Mouse (Mus musculus) hindbrain, embryonic 14.5 days (tissue): Measurements from ENCODE around the gene Herc3. TPM values are rescaled to one million over a fixed set of nuclear protein-coding genes. Genes with fewer than 3 reads are reported as not detected.

Source experiments
- ATAC-seq: fragments of 200-750 bp; cut with Nextera tagmentation; 2 replicates; pipeline ENCODE4 v1.8.0; 2017; ENCODE audit warnings: moderate number of reproducible peaks, mild to moderate bottlenecking, moderate TSS enrichment, moderate library complexity; ENCODE audit not compliant: low FRiP score
- DNase-seq: peaks from one replicate; pipeline ENCODE4 v3.0.0-alpha.2; 2015; ENCODE audit warnings: low spot score
- H3K27ac ChIP-seq: fragments of 300-500 bp; sonication (generic); 2 replicates; pipeline ENCODE4 v1.5.1; 2014; ENCODE audit warnings: mild to moderate bottlenecking, moderate library complexity
- H3K27me3 ChIP-seq: fragments of 300-500 bp; sonication (generic); 2 replicates; pipeline ENCODE4 v1.6.1; 2014; ENCODE audit warnings: mild to moderate bottlenecking, low read length, mixed read lengths; ENCODE audit not compliant: control insufficient read depth, insufficient read depth
- H3K36me3 ChIP-seq: fragments of 300-500 bp; sonication (generic); replicated peaks from 2 replicates; pipeline ENCODE4 v1.6.1; 2014; ENCODE audit not compliant: control insufficient read depth, insufficient read depth
- H3K4me1 ChIP-seq: fragments of 300-500 bp; sonication (generic); replicated peaks from 2 replicates; pipeline ENCODE4 v1.6.1; 2014; ENCODE audit warnings: antibody characterized with exemption, low read length, mixed read lengths; ENCODE audit not compliant: control insufficient read depth, insufficient read depth
- H3K4me2 ChIP-seq: fragments of 300-500 bp; sonication (generic); replicated peaks from 2 replicates; pipeline ENCODE4 v1.6.1; 2014; ENCODE audit warnings: mild to moderate bottlenecking, moderate library complexity
- H3K4me3 ChIP-seq: fragments of 300-500 bp; sonication (generic); replicated peaks from 2 replicates; pipeline ENCODE4 v1.5.1; 2014; ENCODE audit warnings: mild to moderate bottlenecking, low read length
- H3K9ac ChIP-seq: fragments of 300-500 bp; sonication (generic); 2 replicates; pipeline ENCODE4 v1.6.1; 2014
- H3K9me3 ChIP-seq: fragments of 300-500 bp; sonication (generic); 2 replicates; pipeline ENCODE4 v1.6.1; 2016; ENCODE audit warnings: low read length; ENCODE audit not compliant: control insufficient read depth
- WGBS: fragments of 180-500 bp; shearing (Covaris S2); extraction: QIAGEN DNeasy Blood & Tissue Kit; methylation state at CpG from one replicate; pipeline ENCODE4 v1.1.7; 2014; 5-methylcytosine and 5-hydroxymethylcytosine counted together
- polyA plus RNA-seq: library from polyadenylated mRNA; unstranded; fragments of >200 nt; fragmentation: Nextera tagmentation; extraction: Ambion mirVana; gene quantifications from 2 replicates; pipeline ENCODE4 v1.2.1, GENCODE M21; 2014

The Herc3 gene
- polyA plus RNA-seq, 1 experiment from 2014 or later, result 33.7 TPM

DNA sequence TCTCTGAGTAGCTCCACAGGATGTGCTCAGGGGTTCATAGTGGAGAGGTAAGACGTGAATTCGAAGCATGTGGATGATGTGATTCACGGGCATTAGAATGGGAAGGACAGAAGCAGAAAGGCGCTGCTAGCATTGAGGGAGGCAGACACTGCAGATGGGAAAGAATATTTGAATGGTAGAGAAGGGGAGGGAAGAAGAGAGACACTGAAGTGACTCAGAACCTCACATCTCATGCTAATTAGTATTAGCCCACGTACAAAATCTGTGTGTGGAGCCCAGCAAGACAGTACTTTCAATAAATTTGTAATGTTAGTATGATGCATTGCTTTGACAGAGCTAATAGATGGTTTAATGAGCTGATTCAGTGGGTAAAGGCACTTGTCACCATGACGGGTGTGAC, 89.5 kb downstream of the Herc3 start:
- Histone ChIP-seq H3K4me3 (no peak overlapping the region), H3K36me3 (peaks cover 6% of the 10 kb centered on the region; the same call in 1 of the 2 replicates), H3K27ac (no peak overlapping the region), H3K9ac (no peak overlapping the region), H3K27me3 (no peaks in the 10 kb centered on the region), H3K9me3 (no peaks in the 10 kb centered on the region), H3K4me1 (no peaks in the 10 kb centered on the region), H3K4me2 (no peak overlapping the region)
- no peak for ATAC-seq
- WGBS, result 84% methylated on average over 6 of the region's 6 CpGs
- DNase-seq, result no peak

DNA sequence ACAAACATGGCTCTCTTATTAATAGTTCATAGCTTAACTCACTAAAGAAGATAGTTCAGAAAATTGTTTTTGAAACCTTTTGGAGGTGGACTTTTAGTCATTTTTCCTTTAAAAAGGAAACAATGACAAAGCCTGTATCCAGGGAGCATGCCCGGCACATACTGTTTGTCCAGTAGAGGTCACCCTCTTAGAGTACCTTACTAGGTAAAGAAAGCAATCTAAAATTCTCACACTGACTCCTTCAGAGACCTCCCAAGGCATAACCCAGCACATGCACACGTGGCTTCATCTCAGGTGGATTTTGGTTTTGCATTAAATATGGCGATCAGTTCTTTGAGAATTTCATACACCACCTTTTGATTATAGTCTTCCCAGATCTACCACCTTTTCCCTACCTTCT, 90.4 kb downstream of the Herc3 start:
- DNase-seq, result no peak
- Histone ChIP-seq H3K27me3 (no peaks in the 10 kb centered on the region), H3K9ac (no peak overlapping the region), H3K4me2 (no peak overlapping the region), H3K36me3 (peaks cover 1% of the 10 kb centered on the region; the same call in 1 of the 2 replicates), H3K4me1 (no peaks in the 10 kb centered on the region), H3K27ac (no peak overlapping the region), H3K9me3 (no peaks in the 10 kb centered on the region), H3K4me3 (no peak overlapping the region)
- 42% methylated on average over 3 of the region's 3 CpGs for WGBS
- ATAC-seq, result peak; percentile 59; the same call in 1 of the 2 replicates

DNA sequence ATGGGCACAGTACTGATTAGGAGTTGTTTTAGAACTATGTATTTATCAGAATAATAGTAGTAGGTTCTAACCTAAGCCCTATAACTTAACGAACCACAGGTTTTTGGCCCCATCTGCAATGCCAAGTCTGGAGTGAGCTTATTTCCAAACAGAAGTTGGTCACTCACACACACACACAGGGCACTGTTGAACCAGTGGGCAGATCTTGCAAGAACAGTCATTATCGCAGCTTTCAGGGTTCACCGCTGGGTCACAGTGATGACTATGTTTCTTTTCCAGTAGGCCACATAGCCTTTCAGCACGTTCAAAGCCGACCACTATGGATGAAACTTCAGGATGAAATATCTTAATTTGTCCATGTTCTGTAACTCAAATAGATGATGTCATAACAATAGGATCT, 91.2 kb downstream of the Herc3 start:
- Histone ChIP-seq H3K4me3 (no peak overlapping the region), H3K4me2 (no peak overlapping the region), H3K27ac (no peak overlapping the region), H3K27me3 (no peaks in the 10 kb centered on the region), H3K36me3 (no peaks in the 10 kb centered on the region; the same call in 1 of the 2 replicates), H3K9me3 (no peaks in the 10 kb centered on the region), H3K4me1 (no peaks in the 10 kb centered on the region), H3K9ac (no peak overlapping the region)
- DNase-seq (no peak), ATAC-seq (no peak)
- 89% methylated on average over 5 of the region's 5 CpGs for WGBS

DNA sequence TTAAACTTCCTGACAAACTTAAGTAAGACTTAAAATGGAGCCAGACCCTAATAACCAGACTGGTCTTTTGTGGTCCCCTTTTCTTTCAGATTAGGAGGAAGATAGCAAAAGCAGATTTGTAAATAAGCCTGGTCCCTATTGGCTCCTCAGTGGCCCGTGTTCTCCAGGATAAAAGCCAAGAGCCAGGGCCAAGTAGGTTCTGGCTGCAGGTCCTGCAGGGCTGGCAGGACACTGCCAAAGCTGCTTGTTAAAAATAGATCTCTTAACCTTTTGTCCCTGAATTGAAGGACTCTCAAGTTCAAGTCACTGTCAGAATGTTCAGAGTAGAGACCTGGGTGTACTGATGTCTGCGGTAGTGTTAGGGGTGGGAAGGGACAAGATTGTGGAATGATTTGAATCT, 96.6 kb downstream of the Herc3 start:
- H3K36me3 ChIP-seq, result no peaks in the 10 kb centered on the region
- no peak overlapping the region for H3K27ac ChIP-seq
- no peaks in the 10 kb centered on the region for H3K9me3 ChIP-seq
- peaks cover 10% of the 10 kb centered on the region for H3K4me1 ChIP-seq
- no peak for ATAC-seq
- H3K9ac ChIP-seq, result no peak overlapping the region
- WGBS, result 73% methylated on average over 2 of the region's 2 CpGs
- H3K4me2 ChIP-seq, result no peak overlapping the region
- no peak overlapping the region for H3K4me3 ChIP-seq
- no peaks in the 10 kb centered on the region for H3K27me3 ChIP-seq
- no peak for DNase-seq

DNA sequence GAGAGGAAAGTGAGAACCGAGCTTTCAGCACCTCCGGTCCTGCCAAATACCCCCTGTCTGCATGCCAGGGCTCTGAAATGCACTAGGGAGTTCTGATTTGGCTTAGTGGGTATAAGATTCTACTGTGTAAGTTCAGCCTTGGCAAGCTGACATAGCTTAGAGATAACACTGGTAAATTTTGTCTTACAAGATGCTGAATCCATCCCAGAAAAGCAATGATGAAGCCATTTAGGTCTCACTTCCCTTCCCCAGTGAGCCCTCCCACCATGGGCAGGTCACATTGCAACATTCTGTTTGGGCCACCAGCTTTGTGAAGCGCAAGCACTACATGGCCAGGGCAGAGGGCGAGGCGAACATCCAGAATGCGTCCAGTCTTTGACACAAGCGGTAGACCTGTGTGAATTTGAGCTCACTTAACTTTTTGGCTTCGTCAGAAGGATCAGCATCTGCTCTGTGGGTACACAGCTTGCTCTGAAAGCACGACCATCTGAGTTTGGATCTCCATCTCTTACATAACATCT, 98.7 kb downstream of the Herc3 start:
- ATAC-seq (no peak), DNase-seq (no peak)
- Histone ChIP-seq H3K9me3 (no peaks in the 10 kb centered on the region), H3K36me3 (0 out of 2 replicates have a peak, but pooled peaks cover 3% of the 10 kb centered on the region), H3K4me2 (no peak overlapping the region), H3K9ac (no peak overlapping the region), H3K4me3 (no peak overlapping the region), H3K4me1 (peaks cover 24% of the 10 kb centered on the region), H3K27ac (no peak overlapping the region), H3K27me3 (no peaks in the 10 kb centered on the region)
- WGBS, result 94% methylated on average over 9 of the region's 9 CpGs

DNA sequence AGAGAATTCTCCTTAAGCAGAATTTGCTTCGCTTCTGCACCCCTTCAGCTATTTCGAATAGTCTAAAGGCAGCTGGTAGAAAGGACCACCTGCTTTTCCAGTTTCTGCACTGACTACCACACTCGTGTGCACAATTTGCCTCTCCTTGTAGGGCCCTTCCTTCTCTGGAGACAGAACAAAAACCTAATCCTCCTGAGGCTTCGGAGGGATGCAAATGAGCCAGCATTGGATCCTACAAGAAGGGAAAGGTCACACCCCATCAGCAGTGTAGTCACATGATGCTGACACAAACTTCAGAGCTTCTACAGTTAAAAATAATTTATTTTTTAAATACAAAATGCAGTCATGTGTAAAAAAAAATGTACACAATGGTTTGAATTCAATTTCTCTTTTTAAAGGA, 99.9 kb downstream of the Herc3 start:
- H3K27me3 ChIP-seq, result no peaks in the 10 kb centered on the region
- 0 out of 2 replicates have a peak, but pooled peaks cover 8% of the 10 kb centered on the region for H3K36me3 ChIP-seq
- H3K9ac ChIP-seq, result no peak overlapping the region
- no peak overlapping the region for H3K27ac ChIP-seq
- no peak overlapping the region for H3K4me2 ChIP-seq
- ATAC-seq, result no peak
- WGBS, result 60% methylated on average over 4 of the region's 4 CpGs
- peaks cover 27% of the 10 kb centered on the region for H3K4me1 ChIP-seq
- no peak overlapping the region for H3K4me3 ChIP-seq
- DNase-seq, result no peak
- no peaks in the 10 kb centered on the region for H3K9me3 ChIP-seq

DNA sequence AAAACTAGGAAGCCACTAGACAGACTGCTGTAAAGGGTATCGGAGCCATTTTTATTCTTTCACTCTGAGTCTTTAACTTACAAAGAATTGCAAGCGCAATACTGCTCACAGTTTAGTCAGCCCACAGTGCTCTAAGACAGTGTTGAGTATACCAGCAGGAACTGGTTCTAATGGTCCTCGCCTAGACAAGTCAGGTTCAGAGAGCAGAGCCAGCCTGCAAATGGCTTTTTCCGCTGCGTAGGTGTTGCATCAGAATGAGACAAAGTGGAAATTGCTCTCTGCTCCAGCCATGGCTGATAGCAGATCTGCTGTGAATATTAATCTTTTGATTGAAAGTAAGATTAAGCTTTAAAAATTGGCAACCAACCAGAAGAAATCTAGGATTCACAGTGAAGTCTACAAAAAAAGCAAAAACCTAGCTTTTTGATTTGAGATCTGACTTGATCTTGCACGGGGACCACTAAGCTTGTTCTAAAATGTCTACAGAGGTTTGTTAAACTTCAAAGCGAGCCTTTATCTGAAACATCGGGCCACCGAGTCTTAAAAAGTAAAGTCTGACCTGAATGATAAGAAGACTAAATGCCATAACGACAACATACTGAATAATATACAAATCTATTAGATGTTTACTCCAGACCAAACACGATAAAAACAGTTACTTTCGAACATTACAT, 101.4 kb downstream of the Herc3 start:
- peak overlapping the region; percentile 83 for H3K27ac ChIP-seq
- peaks cover 27% of the 10 kb centered on the region for H3K4me1 ChIP-seq
- peak; percentile 23 for DNase-seq
- 58% methylated on average over 12 of the region's 12 CpGs for WGBS
- H3K9ac ChIP-seq, result no peak overlapping the region
- H3K27me3 ChIP-seq, result no peaks in the 10 kb centered on the region
- H3K4me2 ChIP-seq, result peak overlapping the region; percentile 30
- ATAC-seq, result peak; percentile 56
- H3K9me3 ChIP-seq, result no peaks in the 10 kb centered on the region
- H3K4me3 ChIP-seq, result no peak overlapping the region
- 0 out of 2 replicates have a peak, but pooled peaks cover 11% of the 10 kb centered on the region for H3K36me3 ChIP-seq

DNA sequence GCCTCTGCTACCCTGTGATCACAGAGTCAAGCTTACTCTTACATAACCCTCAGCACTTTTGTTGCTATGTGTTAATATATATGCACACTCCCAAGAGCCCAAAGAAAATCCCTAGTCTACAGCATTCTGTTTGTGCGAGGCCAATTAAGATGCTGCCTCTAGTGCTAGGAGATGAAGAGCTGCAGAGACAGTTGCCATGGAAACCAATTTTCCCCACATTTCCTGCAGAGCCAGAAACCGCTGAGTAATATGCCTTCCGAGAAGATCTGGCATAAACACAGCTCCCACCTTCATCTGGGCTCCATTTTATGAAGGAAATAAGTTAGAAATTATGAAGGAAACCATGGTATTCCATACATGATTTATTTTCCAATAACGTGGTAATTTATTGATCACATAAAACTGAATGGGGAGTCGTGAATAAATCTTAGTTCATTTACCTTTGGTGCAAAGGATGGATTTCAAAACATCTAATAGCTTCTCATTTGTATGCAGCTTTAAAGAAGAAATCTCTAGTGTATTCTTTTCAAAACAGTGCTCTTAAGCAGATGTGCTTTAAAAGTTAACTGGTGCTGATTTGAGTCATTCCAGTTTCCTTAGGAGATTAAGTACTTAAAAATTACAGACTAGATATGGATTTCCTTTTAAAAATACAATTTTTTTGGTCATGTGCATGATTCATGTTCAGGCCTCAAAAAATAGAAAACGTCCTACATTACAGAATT, 102.1 kb downstream of the Herc3 start:
- ATAC-seq (peak; percentile 96), DNase-seq (peak; percentile 93)

DNA sequence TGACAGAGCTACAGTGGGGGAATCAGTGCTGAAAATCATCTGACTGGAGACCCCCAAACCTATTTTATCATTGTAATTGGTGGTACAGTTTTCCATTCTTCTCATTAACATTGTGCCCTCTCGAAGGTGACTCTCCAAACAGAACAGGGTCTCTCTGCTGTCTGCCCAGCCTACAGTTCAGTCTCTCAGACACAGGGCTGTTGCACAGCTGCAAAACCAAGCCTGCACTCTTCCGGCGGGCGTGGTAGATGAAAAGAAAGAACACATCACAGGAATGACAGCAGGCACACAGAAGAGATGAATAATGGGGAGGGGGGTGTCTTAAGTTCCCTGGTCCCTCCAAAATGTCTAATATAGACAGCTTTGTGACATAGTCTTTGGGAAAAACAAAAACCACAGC, 102.9 kb downstream of the Herc3 start:
- Histone ChIP-seq H3K27ac (peak overlapping the region; percentile 83), H3K9ac (no peak overlapping the region), H3K4me3 (no peak overlapping the region), H3K4me1 (peaks cover 27% of the 10 kb centered on the region), H3K9me3 (no peaks in the 10 kb centered on the region), H3K27me3 (no peaks in the 10 kb centered on the region), H3K4me2 (no peak overlapping the region), H3K36me3 (0 out of 2 replicates have a peak, but pooled peaks cover 11% of the 10 kb centered on the region)
- DNase-seq (peak; percentile 28), ATAC-seq (peak; percentile 12; the same call in 1 of the 2 replicates)
- 28% methylated on average over 4 of the region's 4 CpGs for WGBS

More for the DNA sequence above, 102.1 kb downstream of the Herc3 start:
- Histone ChIP-seq H3K36me3 (0 out of 2 replicates have a peak, but pooled peaks cover 11% of the 10 kb centered on the region), H3K27me3 (no peaks in the 10 kb centered on the region), H3K27ac (peak overlapping the region; percentile 83), H3K4me1 (peaks cover 27% of the 10 kb centered on the region), H3K4me2 (peak overlapping the region; percentile 30), H3K9me3 (no peaks in the 10 kb centered on the region), H3K9ac (no peak overlapping the region), H3K4me3 (no peak overlapping the region)
- 26% methylated on average over 6 of the region's 6 CpGs for WGBS
